ENCODE assay signal across 8 mouse cellular contexts in the genomic region with DNA sequence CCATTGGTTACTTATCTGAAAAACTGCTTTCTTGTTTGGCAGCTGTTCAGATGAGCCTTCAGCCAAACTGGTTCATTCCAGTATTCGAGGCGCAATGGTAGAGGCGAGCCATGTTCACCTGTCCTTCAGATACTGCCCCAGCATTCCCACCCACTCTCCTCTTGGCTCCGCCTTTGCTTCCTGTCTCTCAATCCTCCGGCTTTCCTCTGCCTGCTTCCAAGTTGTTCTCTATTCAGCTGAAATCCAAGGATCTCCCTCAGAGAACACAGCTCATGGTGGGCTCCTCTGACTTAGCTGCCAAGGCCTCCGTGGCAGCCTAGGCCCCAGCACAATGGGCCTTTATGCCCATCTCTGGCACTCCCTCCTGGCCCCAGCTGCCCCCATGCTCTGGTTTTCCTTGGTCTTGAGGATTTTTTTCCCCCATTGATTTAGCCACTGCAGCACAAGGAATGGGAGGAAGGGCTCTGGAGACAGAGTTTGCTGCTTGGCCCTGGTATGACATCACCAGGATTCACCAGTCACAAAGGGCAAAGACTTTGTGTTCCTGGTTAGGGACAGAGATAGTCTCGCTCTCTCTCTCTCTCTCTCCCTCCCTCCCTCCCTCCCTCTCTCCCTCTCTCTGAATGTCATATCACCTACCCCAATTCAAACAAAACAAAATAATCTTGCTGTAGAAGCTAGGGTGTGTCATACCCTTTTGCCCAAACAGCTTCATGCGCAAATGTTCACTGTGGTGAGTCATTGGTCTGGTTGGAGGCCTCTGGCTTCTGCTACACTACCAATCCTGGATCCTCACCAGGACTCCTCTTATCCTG.
DNase-seq lines count a peak whose midpoint lies in the region; ATAC-seq lines count a peak whose summit lies in the region.

No protein-coding gene starts in this region.

- H3K36me3 ChIP-seq in kidney, embryonic 15.5 days: no peaks in the 10 kb centered on the region

- no peak for ATAC-seq in kidney, embryonic 15.5 days (replicated peaks; ENCODE audit: low FRiP score)
- ATAC-seq in frontal cortex, adult (ENCODE audit: low TSS enrichment): peak; percentile 64

- 80% methylated on average over 8 of the region's 8 CpGs for WGBS in kidney, embryonic 15.5 days

- no peaks in the 10 kb centered on the region for H3K27me3 ChIP-seq in kidney, embryonic 15.5 days

- H3K9ac ChIP-seq in kidney, embryonic 15.5 days: no peak overlapping the region

- peak; percentile 46 for DNase-seq in kidney, adult 11 months
- peak; percentile 26 for DNase-seq in adrenal gland, postnatal 10 days
- peak; percentile 24 for DNase-seq in left cerebral cortex, adult 11 months (ENCODE audit: low spot score)
- DNase-seq in telencephalon, adult 2 months (ENCODE audit: low read depth, low spot score): peak; percentile 13
- no peak for DNase-seq in embryo, embryonic 10 days (ENCODE audit: low spot score)
- DNase-seq in heart, postnatal 36 days: no peak

- H3K4me1 ChIP-seq in kidney, embryonic 15.5 days: no peaks in the 10 kb centered on the region

- no peak overlapping the region for H3K4me2 ChIP-seq in kidney, embryonic 15.5 days

- no peak overlapping the region for H3K4me3 ChIP-seq in kidney, embryonic 15.5 days (replicated peaks)

- H3K27ac ChIP-seq in kidney, embryonic 15.5 days: no peak overlapping the region

- H3K9me3 ChIP-seq in kidney, embryonic 15.5 days (replicated peaks): no peaks in the 10 kb centered on the region

- intact Hi-C loops in heart, postnatal 36 days (cut with DNase I): no loop called here

Comparison
In these comparisons a context has a peak if more than half of its experiments do, and no peak if none do; other contexts are left out.
1. DNase-seq: peak in kidney, adult 11 months (single experiment), adrenal gland, postnatal 10 days (single experiment), left cerebral cortex, adult 11 months (single experiment) and telencephalon, adult 2 months (single experiment); none in embryo, embryonic 10 days (single experiment) and heart, postnatal 36 days (0 of 2).